Mouse (Mus musculus): ENCODE results near the gene Psmb5.

DNA sequence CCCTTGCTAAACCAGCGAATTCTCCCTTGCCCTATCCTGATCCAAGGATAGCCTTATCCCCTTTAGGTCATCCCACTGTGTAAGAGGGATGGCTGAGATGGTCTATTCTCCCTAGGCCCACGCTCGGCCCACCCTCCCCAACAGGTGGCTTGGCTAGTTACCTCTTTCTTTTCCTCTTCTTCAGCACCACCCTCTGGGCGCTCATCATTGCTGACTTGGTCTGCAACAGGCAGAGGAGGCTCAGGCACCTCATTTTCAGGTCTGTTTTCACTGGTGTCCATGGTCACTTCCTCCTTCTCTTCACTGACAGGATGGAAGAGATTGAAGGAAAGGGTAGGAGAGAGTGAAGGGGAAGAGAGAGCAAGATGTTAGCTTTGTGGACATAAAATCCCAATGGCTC, 33.7 kb upstream of the Psmb5 start:
- no peak for TF ChIP-seq POLR2A (IDR thresholded peaks at IDR 0.05; ENCODE audit: borderline replicate concordance, extremely low read depth, insufficient read depth, insufficient read length, poor library complexity, severe bottlenecking)
- TF ChIP-seq CTCF (IDR thresholded peaks at IDR 0.05; ENCODE audit: borderline replicate concordance, extremely low read depth, insufficient read depth, insufficient read length) = no peak
